Mouse (Mus musculus): ENCODE measurements around the gene Pbx1.

DNA sequence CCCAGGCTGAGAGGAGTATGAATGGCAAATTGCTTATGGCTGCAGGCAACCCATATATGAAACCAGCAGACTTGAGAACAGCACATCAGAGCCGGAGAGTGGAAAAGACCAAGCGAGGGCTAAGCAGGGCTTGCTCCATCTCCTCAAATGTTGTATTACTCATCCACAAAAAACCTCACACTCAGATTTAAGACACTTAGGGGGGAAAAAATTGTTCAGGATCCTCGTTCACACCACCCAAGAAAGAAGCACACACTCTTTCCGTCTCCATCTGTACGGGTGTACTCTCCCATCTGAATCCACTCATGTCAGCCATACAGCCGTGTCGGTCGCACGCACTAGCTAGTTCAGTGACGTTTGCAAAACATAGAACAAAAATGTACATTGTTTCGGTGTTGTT, 69.0 kb downstream of the Pbx1 start:
- no peak for TF ChIP-seq CTCF (IDR thresholded peaks at IDR 0.05; ENCODE audit: control insufficient read depth, insufficient read depth, low read length)
- TF ChIP-seq POLR2A (IDR thresholded peaks at IDR 0.05; ENCODE audit: borderline replicate concordance, control insufficient read depth, low read depth, low read length) = no peak
